In the genomic region with DNA sequence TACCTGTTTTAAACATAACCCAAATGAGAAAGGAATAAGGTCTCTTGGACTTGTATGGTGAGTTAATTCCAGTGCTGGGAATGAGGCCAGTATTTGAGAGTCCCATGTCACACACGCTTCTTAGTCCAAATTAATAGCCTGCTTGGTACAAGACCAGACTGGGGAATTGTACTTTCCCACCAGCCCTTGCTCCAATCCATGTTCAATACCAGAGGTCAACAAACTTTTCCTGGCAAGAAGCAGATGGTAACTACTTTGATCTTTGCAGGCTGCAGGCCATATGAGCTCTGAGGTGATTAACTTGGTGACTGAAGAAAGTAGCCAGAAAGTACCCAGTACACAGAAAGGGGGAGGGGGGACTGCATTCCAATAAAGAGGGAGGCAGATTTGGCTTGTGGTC, we compare ENCODE assay signal across 18 mouse cellular contexts.
A peak's percentile ranks its signal among the peaks of the same experiment; 100 is the strongest.
DNase-seq lines count a peak whose midpoint lies in the region; ATAC-seq and TF ChIP-seq lines count a peak whose summit lies in the region.
"Had no signal": no experiment of that assay in that cellular context is flagged by ENCODE, and none has a peak within 500 bp of the region (broad histone marks: within the 10 kb centered on the region; RNA-seq: fewer than 3 reads in every experiment).

No protein-coding gene starts in this region.

- no peaks in the 10 kb centered on the region for H3K27me3 ChIP-seq in hindbrain, postnatal 0 days (ENCODE audit: insufficient read depth, low read length)
- no peaks in the 10 kb centered on the region for H3K27me3 ChIP-seq in hindbrain, embryonic 13.5 days
- no peaks in the 10 kb centered on the region for H3K27me3 ChIP-seq in limb, embryonic 10.5 days (ENCODE audit: low read depth, poor library complexity, severe bottlenecking)
- H3K27me3 ChIP-seq: heart, embryonic 15.5 days; liver, embryonic 12.5 days; Patski had no signal

- H3K27ac ChIP-seq in hindbrain, postnatal 0 days: no peak overlapping the region
- H3K27ac ChIP-seq in hindbrain, embryonic 13.5 days: no peak overlapping the region
- no peak overlapping the region for H3K27ac ChIP-seq in limb, embryonic 10.5 days
- H3K27ac ChIP-seq: heart, embryonic 15.5 days; liver, embryonic 12.5 days; macrophage; midbrain, embryonic 10.5 days had no signal

- H3K9me3 ChIP-seq in hindbrain, postnatal 0 days (ENCODE audit: low read length): no peaks in the 10 kb centered on the region
- H3K9me3 ChIP-seq in hindbrain, embryonic 13.5 days: no peaks in the 10 kb centered on the region
- H3K9me3 ChIP-seq in limb, embryonic 10.5 days (replicated peaks): no peaks in the 10 kb centered on the region
- H3K9me3 ChIP-seq: heart, embryonic 15.5 days; liver, embryonic 12.5 days; midbrain, embryonic 10.5 days had no signal

- ATAC-seq in hindbrain, postnatal 0 days: no peak
- ATAC-seq in hindbrain, embryonic 13.5 days (ENCODE audit: low FRiP score): no peak
- ATAC-seq: inflammation-experienced regulatory T-cells, adult 6 months; liver, embryonic 12.5 days; Patski had no signal

- H3K4me2 ChIP-seq in hindbrain, postnatal 0 days (ENCODE audit: low read depth, low read length): no peak overlapping the region
- H3K4me2 ChIP-seq in hindbrain, embryonic 13.5 days: no peak overlapping the region
- H3K4me2 ChIP-seq: heart, embryonic 15.5 days; liver, embryonic 12.5 days had no signal

- H3K36me3 ChIP-seq in hindbrain, postnatal 0 days (ENCODE audit: insufficient read depth, low read length): no peaks in the 10 kb centered on the region
- no peaks in the 10 kb centered on the region for H3K36me3 ChIP-seq in hindbrain, embryonic 13.5 days
- H3K36me3 ChIP-seq in limb, embryonic 10.5 days: no peaks in the 10 kb centered on the region
- H3K36me3 ChIP-seq: heart, embryonic 15.5 days; liver, embryonic 12.5 days; midbrain, embryonic 10.5 days had no signal

- no peak overlapping the region for H3K4me3 ChIP-seq in hindbrain, postnatal 0 days (ENCODE audit: low read length)
- H3K4me3 ChIP-seq in hindbrain, embryonic 13.5 days: no peak overlapping the region
- no peak overlapping the region for H3K4me3 ChIP-seq in limb, embryonic 10.5 days
- H3K4me3 ChIP-seq: heart, embryonic 15.5 days; liver, embryonic 12.5 days; midbrain, embryonic 10.5 days had no signal

- 53% methylated on average over 1 of the region's 1 CpGs for WGBS in hindbrain, postnatal 0 days
- 74% methylated on average over 1 of the region's 1 CpGs for WGBS in hindbrain, embryonic 13.5 days
- WGBS in limb, embryonic 10.5 days: 27% methylated on average over 1 of the region's 1 CpGs

- H3K9ac ChIP-seq in hindbrain, postnatal 0 days (replicated peaks; ENCODE audit: low read length): no peak overlapping the region
- H3K9ac ChIP-seq in hindbrain, embryonic 13.5 days: no peak overlapping the region
- H3K9ac ChIP-seq: heart, embryonic 15.5 days; liver, embryonic 12.5 days had no signal

- H3K4me1 ChIP-seq in hindbrain, postnatal 0 days (ENCODE audit: insufficient read depth, low read length): 0 out of 2 replicates have a peak, but pooled peaks cover 4% of the 10 kb centered on the region
- peaks cover 10% of the 10 kb centered on the region for H3K4me1 ChIP-seq in hindbrain, embryonic 13.5 days (replicated peaks)
- peaks cover 23% of the 10 kb centered on the region for H3K4me1 ChIP-seq in limb, embryonic 10.5 days
- H3K4me1 ChIP-seq: heart, embryonic 15.5 days; liver, embryonic 12.5 days had no signal

- no peak for TF ChIP-seq CTCF in hindbrain, postnatal 0 days (IDR thresholded peaks at IDR 0.05; ENCODE audit: low read depth)

- DNase-seq in cerebellum, adult 9-10 months: peak; percentile 51
- DNase-seq in cerebellum, postnatal 36 days: no peak
- peak; percentile 35 for DNase-seq in hindbrain, postnatal 0 days (ENCODE audit: low spot score)
- peak; percentile 50 for DNase-seq in Muller cell, postnatal 12 days (ENCODE audit: inconsistent ontology term)
- DNase-seq in limb, embryonic 10.5 days (ENCODE audit: low spot score): peak; percentile 48
- DNase-seq in kidney, adult 11 months: no peak
- no peak for DNase-seq in ovary, postnatal 10 days (ENCODE audit: low spot score)
- DNase-seq: adrenal gland, adult 8-10 months; gastrocnemius, postnatal 10 days; heart, postnatal 4 days; kidney, postnatal 36 days had no signal

Comparison
In these comparisons a context has a peak if more than half of its experiments do, and no peak if none do; other contexts are left out.
1. DNase-seq: peak in cerebellum, adult 9-10 months (single experiment), hindbrain, postnatal 0 days (single experiment), Muller cell, postnatal 12 days (single experiment) and limb, embryonic 10.5 days (single experiment); none in cerebellum, postnatal 36 days (0 of 2), kidney, adult 11 months (single experiment) and ovary, postnatal 10 days (single experiment).